Mouse (Mus musculus): ENCODE data around the gene Cdc45. TPM values are rescaled to one million over a fixed set of nuclear protein-coding genes. Genes with fewer than 3 reads are reported as not detected.

The Cdc45 gene
- polyA plus RNA-seq, 1 experiment from 2014 or later: 58.1 TPM

DNA sequence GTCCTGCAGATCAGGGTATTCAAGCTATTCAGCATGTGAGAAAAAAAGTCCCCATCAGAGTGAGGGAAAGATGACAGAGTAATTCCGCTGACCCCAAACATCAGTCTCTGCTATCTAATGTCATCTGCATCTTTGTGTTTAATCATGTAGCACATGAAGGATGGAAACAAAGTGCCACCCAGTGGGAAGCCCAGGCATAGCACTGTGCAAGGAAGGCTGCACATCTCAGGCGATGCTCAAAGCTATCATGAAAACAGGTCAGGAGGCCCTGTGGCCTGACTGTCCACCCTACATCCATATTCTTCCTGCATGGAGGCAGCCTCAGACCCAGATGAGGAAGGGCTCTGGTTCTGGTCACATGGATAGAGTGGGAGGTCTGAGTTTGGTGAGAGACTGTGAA is 12.9 kb downstream of the Cdc45 start:
- DNase-seq (ENCODE audit: low spot score, missing footprints) (peak; percentile 89), ATAC-seq (ENCODE audit: low FRiP score) (no peak)
- no peak overlapping the region for H3K4me2 ChIP-seq
- no peak overlapping the region for H3K4me3 ChIP-seq (ENCODE audit: low read depth, low read length)
- H3K36me3 ChIP-seq (ENCODE audit: control insufficient read depth, insufficient read depth, low read length): peaks cover 17% of the 10 kb centered on the region
- WGBS: 67% methylated on average over 2 of the region's 2 CpGs
- no peak overlapping the region for H3K27ac ChIP-seq (ENCODE audit: low read depth, low read length)
- H3K9me3 ChIP-seq (ENCODE audit: control insufficient read depth, low read length): no peaks in the 10 kb centered on the region
- no peaks in the 10 kb centered on the region for H3K27me3 ChIP-seq (ENCODE audit: control insufficient read depth, insufficient read depth, low read length)
- H3K4me1 ChIP-seq (ENCODE audit: control insufficient read depth, insufficient read depth, low read length): no peaks in the 10 kb centered on the region
- no peak overlapping the region for H3K9ac ChIP-seq (ENCODE audit: low read length)

DNA sequence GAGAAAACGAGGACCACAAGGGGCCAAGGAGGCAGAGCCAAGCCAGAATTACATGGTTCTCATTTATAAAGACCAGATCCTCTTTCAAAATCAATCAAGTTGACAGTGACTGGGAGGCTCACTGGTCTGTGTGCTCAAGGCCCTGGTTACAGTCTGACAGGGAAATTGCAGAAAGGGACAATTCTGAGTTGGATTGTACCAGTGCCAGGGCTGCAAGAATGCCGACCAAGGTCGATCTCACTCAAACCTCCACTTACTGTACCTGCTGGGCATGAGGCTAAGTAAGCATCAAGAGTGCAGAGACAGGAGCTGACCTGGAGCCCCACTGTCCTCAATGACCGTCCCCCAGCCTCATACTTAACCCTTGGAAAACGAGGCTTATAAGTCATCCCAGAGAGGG is 13.6 kb downstream of the Cdc45 start:
- H3K36me3 ChIP-seq (ENCODE audit: control insufficient read depth, insufficient read depth, low read length): peaks cover 17% of the 10 kb centered on the region
- H3K27ac ChIP-seq (ENCODE audit: low read depth, low read length): no peak overlapping the region
- whole genome bisulfite sequencing: 95% methylated on average over 5 of the region's 5 CpGs

DNA sequence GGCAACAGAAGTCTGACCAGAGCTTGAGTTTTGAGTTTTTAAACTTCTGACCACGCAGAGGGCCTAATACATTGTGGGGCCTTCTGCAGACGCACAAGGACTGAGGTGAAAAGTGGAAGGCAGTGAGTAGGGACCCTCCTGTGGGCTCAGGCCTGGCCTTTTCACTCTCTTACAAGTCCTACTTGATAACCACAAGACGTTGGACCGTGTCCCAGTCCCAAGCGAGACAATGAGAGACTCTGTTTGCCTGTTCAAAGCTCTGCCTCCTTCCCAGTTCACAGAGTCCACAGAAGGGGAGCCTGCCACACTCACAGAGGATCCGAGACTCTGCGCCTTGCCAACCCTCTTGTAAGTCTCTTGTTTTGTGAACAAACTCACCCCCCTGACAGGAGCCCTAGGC is 15.1 kb downstream of the Cdc45 start:
- H3K4me2 ChIP-seq: no peak overlapping the region
- DNase-seq (ENCODE audit: low spot score, missing footprints): no peak
- H3K9ac ChIP-seq (ENCODE audit: low read length): no peak overlapping the region
- H3K4me1 ChIP-seq (ENCODE audit: control insufficient read depth, insufficient read depth, low read length): no peaks in the 10 kb centered on the region
- H3K4me3 ChIP-seq (ENCODE audit: low read depth, low read length): no peak overlapping the region
- no peaks in the 10 kb centered on the region for H3K27me3 ChIP-seq (ENCODE audit: control insufficient read depth, insufficient read depth, low read length)
- H3K27ac ChIP-seq (ENCODE audit: low read depth, low read length): no peak overlapping the region
- H3K36me3 ChIP-seq (ENCODE audit: control insufficient read depth, insufficient read depth, low read length): peaks cover 17% of the 10 kb centered on the region
- WGBS: 88% methylated on average over 7 of the region's 7 CpGs
- H3K9me3 ChIP-seq (ENCODE audit: control insufficient read depth, low read length): no peaks in the 10 kb centered on the region
- ATAC-seq (ENCODE audit: low FRiP score): no peak

More for the DNA sequence above, 13.6 kb downstream of the Cdc45 start:
- Histone ChIP-seq H3K4me3 (ENCODE audit: low read depth, low read length) (no peak overlapping the region), H3K4me1 (ENCODE audit: control insufficient read depth, insufficient read depth, low read length) (no peaks in the 10 kb centered on the region), H3K9ac (ENCODE audit: low read length) (no peak overlapping the region), H3K4me2 (no peak overlapping the region), H3K27me3 (ENCODE audit: control insufficient read depth, insufficient read depth, low read length) (no peaks in the 10 kb centered on the region), H3K9me3 (ENCODE audit: control insufficient read depth, low read length) (no peaks in the 10 kb centered on the region)
- ATAC-seq (ENCODE audit: low FRiP score) (no peak), DNase-seq (ENCODE audit: low spot score, missing footprints) (no peak)

DNA sequence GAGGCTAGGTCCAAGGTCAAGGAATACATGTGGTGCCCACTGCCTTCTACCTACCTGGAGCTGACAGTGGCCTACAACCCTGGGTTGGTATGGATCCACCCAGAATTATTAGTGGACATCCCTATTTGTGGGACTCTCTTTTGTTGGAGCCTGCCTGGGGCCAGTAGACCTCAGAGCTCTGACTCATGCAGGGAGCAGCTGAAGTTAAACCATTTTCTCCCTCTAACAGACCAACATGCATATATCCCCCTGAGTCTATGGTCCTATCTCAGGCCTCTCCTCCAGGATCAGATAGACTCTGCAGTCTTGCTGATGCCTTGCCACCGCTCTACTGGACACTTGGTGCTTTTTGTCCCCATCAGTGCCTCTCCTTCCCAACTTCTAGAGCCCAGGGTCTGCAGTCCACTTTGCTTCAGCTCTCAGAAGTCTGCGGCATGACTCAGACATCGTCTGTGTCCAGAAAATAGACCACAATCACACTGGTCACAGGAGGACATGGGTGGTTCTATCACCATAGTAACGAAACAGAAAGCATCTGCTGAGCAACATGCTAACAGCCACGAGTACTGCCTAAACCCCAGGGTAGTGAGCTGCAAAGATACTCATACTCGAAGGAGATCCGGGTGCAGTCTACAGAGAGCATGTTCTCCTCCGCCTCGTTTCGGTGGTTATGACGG is 16.4 kb downstream of the Cdc45 start:
- no peak overlapping the region for H3K9ac ChIP-seq (ENCODE audit: low read length)
- H3K4me3 ChIP-seq (ENCODE audit: low read depth, low read length): no peak overlapping the region
- H3K4me1 ChIP-seq (ENCODE audit: control insufficient read depth, insufficient read depth, low read length): no peaks in the 10 kb centered on the region
- H3K27me3 ChIP-seq (ENCODE audit: control insufficient read depth, insufficient read depth, low read length): no peaks in the 10 kb centered on the region
- no peak for DNase-seq (ENCODE audit: low spot score, missing footprints)
- H3K27ac ChIP-seq (ENCODE audit: low read depth, low read length): no peak overlapping the region
- WGBS: 92% methylated on average over 11 of the region's 11 CpGs
- ATAC-seq (ENCODE audit: low FRiP score): no peak
- H3K36me3 ChIP-seq (ENCODE audit: control insufficient read depth, insufficient read depth, low read length): peaks cover 17% of the 10 kb centered on the region
- no peaks in the 10 kb centered on the region for H3K9me3 ChIP-seq (ENCODE audit: control insufficient read depth, low read length)
- no peak overlapping the region for H3K4me2 ChIP-seq

DNA sequence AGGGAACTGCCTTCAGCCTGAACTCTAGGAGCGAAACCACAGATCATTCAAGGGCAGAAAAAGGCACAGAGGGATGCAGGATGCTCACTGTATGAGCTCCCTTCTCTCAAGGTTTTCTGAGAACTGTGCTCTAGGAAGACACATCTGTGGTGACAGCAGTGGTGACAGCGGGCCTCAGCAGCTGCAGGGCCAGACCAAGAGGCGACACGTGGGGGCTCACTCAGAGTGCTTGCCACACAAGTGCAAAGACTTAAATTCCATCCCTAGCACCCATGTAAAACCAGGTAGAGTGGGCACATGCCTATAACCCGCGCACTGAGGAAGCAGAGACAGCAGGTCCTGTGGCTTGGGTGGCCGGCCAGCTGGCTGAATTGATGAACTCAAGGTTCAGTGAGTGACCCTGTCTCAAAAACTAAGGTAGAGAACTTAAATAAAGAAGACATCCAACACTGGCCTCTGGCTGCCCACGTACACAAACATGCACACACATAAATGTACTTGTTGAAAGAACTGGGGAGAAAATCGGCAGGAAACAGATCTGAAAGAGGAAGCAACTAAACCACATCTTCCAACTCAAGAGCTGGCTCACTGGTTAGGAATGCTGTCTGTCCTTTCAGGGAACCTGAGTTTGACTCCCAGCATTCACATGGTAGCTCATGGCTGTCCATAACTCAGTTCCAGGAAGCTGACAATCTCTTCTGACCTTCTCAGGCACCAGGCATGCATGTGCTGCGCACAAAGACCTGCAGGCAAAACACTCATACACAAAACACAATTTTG is 23.0 kb downstream of the Cdc45 start:
- no peaks in the 10 kb centered on the region; the same call in 1 of the 2 replicates for H3K27me3 ChIP-seq (ENCODE audit: control insufficient read depth, insufficient read depth, low read length)
- H3K4me3 ChIP-seq (ENCODE audit: low read depth, low read length): no peak overlapping the region
- WGBS: 92% methylated on average over 10 of the region's 10 CpGs
- H3K4me2 ChIP-seq: no peak overlapping the region
- peaks cover 9% of the 10 kb centered on the region; the same call in 1 of the 2 replicates for H3K36me3 ChIP-seq (ENCODE audit: control insufficient read depth, insufficient read depth, low read length)
- no peaks in the 10 kb centered on the region for H3K9me3 ChIP-seq (ENCODE audit: control insufficient read depth, low read length)
- H3K4me1 ChIP-seq (ENCODE audit: control insufficient read depth, insufficient read depth, low read length): no peaks in the 10 kb centered on the region
- DNase-seq (ENCODE audit: low spot score, missing footprints) (no peak), ATAC-seq (ENCODE audit: low FRiP score) (no peak)
- no peak overlapping the region for H3K27ac ChIP-seq (ENCODE audit: low read depth, low read length)
- H3K9ac ChIP-seq (ENCODE audit: low read length): no peak overlapping the region

DNA sequence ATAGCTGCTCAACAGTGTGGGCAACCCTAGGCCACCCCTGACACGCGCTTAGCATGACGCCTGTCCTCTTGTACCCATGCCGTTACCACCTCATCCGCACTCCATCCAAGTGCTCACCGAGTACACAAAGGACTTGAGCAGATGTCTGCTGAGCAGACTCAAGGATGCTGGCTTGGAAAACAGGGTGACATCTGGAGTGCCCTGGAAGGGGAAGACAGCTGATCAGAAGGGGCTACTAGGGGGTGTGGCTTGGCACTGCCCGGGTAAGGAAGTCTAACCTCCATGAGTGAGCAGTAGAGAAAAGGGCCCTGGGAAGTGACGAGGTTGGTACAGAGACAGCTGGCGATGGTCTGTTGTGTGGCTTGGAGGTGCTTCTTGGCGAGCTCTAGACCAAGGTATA is 25.1 kb downstream of the Cdc45 start:
- Histone ChIP-seq H3K9me3 (ENCODE audit: control insufficient read depth, low read length) (no peaks in the 10 kb centered on the region), H3K4me2 (no peak overlapping the region), H3K27me3 (ENCODE audit: control insufficient read depth, insufficient read depth, low read length) (no peaks in the 10 kb centered on the region; the same call in 1 of the 2 replicates), H3K4me3 (ENCODE audit: low read depth, low read length) (no peak overlapping the region), H3K9ac (ENCODE audit: low read length) (no peak overlapping the region), H3K36me3 (ENCODE audit: control insufficient read depth, insufficient read depth, low read length) (peaks cover 9% of the 10 kb centered on the region; the same call in 1 of the 2 replicates), H3K4me1 (ENCODE audit: control insufficient read depth, insufficient read depth, low read length) (no peaks in the 10 kb centered on the region), H3K27ac (ENCODE audit: low read depth, low read length) (no peak overlapping the region)
- 94% methylated on average over 10 of the region's 10 CpGs for WGBS
- no peak for DNase-seq (ENCODE audit: low spot score, missing footprints)
- ATAC-seq (ENCODE audit: low FRiP score): no peak

DNA sequence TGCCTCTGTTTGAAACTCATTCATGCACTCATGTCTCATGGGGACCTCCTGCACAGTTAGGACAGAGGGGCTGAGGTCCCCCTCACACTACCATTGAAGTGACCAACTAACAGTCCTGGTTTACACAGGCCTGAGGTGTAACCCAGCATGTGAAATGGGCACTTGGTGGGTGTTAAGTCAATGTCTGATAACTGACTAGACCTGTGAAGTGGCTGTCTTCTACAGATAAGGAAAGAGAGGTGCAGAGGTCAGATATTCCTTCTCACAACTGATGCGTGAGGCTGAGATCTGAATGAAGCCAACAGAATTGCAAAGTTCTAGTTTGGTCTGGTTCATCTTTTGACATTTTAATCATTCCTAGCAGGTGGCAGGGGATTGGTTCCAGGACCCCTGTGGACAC is 26.3 kb downstream of the Cdc45 start:
- H3K4me3 ChIP-seq (ENCODE audit: low read depth, low read length): no peak overlapping the region
- peaks cover 7% of the 10 kb centered on the region; the same call in 1 of the 2 replicates for H3K36me3 ChIP-seq (ENCODE audit: control insufficient read depth, insufficient read depth, low read length)
- H3K9ac ChIP-seq (ENCODE audit: low read length): no peak overlapping the region
- no peaks in the 10 kb centered on the region for H3K9me3 ChIP-seq (ENCODE audit: control insufficient read depth, low read length)
- no peaks in the 10 kb centered on the region; the same call in 1 of the 2 replicates for H3K27me3 ChIP-seq (ENCODE audit: control insufficient read depth, insufficient read depth, low read length)
- no peak overlapping the region for H3K4me2 ChIP-seq
- WGBS: 77% methylated on average over 1 of the region's 1 CpGs
- no peak for DNase-seq (ENCODE audit: low spot score, missing footprints)
- no peak overlapping the region for H3K27ac ChIP-seq (ENCODE audit: low read depth, low read length)
- no peak for ATAC-seq (ENCODE audit: low FRiP score)
- no peaks in the 10 kb centered on the region for H3K4me1 ChIP-seq (ENCODE audit: control insufficient read depth, insufficient read depth, low read length)

DNA sequence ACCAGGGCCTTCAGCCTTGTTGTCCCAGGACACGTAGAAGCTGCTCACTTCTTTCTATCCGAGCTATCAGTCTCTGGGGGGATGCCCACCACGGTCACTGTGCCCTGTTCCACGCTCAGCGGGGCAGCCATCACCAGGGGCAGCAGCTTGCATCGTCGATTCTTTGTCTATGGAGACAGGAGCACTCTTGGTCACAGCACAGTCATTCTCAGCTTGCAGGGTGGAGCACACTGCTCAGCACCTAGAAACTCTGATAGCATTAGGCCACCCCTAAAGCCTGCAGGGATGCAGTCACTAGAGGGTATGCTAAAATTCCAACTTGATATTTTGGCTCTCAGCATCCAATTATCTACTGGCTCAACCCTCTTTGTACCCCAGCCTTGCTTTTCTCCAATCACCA is 26.8 kb downstream of the Cdc45 start:
- DNase-seq (ENCODE audit: low spot score, missing footprints) (no peak), ATAC-seq (ENCODE audit: low FRiP score) (no peak)
- Histone ChIP-seq H3K4me1 (ENCODE audit: control insufficient read depth, insufficient read depth, low read length) (no peaks in the 10 kb centered on the region), H3K4me2 (no peak overlapping the region), H3K27me3 (ENCODE audit: control insufficient read depth, insufficient read depth, low read length) (no peaks in the 10 kb centered on the region; the same call in 1 of the 2 replicates), H3K36me3 (ENCODE audit: control insufficient read depth, insufficient read depth, low read length) (peaks cover 7% of the 10 kb centered on the region; the same call in 1 of the 2 replicates), H3K4me3 (ENCODE audit: low read depth, low read length) (no peak overlapping the region), H3K9me3 (ENCODE audit: control insufficient read depth, low read length) (no peaks in the 10 kb centered on the region), H3K27ac (ENCODE audit: low read depth, low read length) (no peak overlapping the region), H3K9ac (ENCODE audit: low read length) (no peak overlapping the region)
- 93% methylated on average over 7 of the region's 7 CpGs for WGBS

DNA sequence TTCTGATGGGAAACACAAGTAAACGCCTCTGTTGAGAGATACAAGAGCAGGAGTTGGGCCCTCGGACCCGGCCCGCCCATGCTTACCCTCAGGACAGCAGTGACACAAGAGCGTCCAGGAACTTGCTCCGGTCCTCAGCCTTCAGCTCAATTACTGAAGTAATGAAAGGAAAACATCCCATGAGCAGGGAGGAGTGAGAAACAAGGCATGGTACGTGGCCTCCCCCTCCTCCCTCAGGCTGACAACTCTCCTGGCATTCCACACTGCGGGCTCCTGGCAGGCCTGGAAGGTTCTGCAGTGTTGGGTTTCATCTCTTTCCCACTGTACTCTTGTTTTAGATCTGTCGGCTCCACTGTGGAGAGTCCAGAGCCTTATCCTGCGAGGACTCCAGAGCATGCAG is 30.0 kb downstream of the Cdc45 start:
- H3K9me3 ChIP-seq (ENCODE audit: control insufficient read depth, low read length): no peaks in the 10 kb centered on the region
- peaks cover 6% of the 10 kb centered on the region for H3K4me1 ChIP-seq (ENCODE audit: control insufficient read depth, insufficient read depth, low read length)
- ATAC-seq (ENCODE audit: low FRiP score): no peak
- WGBS: 87% methylated on average over 10 of the region's 10 CpGs
- no peak for DNase-seq (ENCODE audit: low spot score, missing footprints)
- no peak overlapping the region for H3K4me3 ChIP-seq (ENCODE audit: low read depth, low read length)
- no peak overlapping the region for H3K27ac ChIP-seq (ENCODE audit: low read depth, low read length)
- no peak overlapping the region for H3K4me2 ChIP-seq
- H3K36me3 ChIP-seq (ENCODE audit: control insufficient read depth, insufficient read depth, low read length): peaks cover 4% of the 10 kb centered on the region; the same call in 1 of the 2 replicates
- H3K9ac ChIP-seq (ENCODE audit: low read length): no peak overlapping the region
- H3K27me3 ChIP-seq (ENCODE audit: control insufficient read depth, insufficient read depth, low read length): peaks cover 20% of the 10 kb centered on the region
